Mouse (Mus musculus): Measurements from ENCODE around the gene Erbb3. TPM values are rescaled to one million over a fixed set of nuclear protein-coding genes. Genes with fewer than 3 reads are reported as not detected.

The Erbb3 gene
- polyA plus RNA-seq, 1 experiment from 2014 or later = 11.8 TPM

DNA sequence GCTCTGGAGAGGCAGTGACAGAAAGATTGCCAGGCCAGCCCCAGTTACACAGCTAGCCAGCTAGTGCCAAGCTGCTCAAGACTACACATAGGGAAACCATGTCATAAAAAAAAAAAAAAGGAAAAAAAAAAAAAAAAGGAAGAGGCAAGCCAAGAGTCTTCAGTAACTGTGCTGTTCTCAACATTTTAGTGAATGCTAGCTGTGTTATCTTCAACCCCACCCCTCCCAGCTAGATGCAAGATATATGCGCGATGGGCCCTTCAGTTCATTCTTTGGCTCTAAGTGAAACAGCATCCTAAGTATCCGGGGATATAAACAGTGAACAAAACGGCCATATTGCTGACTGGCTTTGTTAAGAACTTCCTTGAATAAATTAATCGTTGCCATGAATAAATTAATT is 3.3 kb upstream of the Erbb3 start:
- 82% methylated on average over 5 of the region's 5 CpGs for WGBS
- Histone ChIP-seq H3K36me3 (ENCODE audit: control insufficient read depth, insufficient read depth, low read length) (no peaks in the 10 kb centered on the region), H3K27ac (ENCODE audit: low read depth, low read length) (no peak overlapping the region), H3K9ac (ENCODE audit: low read depth, low read length) (no peak overlapping the region), H3K4me1 (ENCODE audit: control insufficient read depth, insufficient read depth, low read length) (0 out of 2 replicates have a peak, but pooled peaks cover 3% of the 10 kb centered on the region), H3K9me3 (ENCODE audit: control insufficient read depth, low read length) (no peaks in the 10 kb centered on the region), H3K27me3 (ENCODE audit: control insufficient read depth, insufficient read depth, low read length) (peaks cover 23% of the 10 kb centered on the region), H3K4me2 (replicated peaks; ENCODE audit: low read depth, low read length) (no peak overlapping the region), H3K4me3 (ENCODE audit: low read length) (no peak overlapping the region)
- no peak for ATAC-seq (ENCODE audit: low FRiP score, low TSS enrichment)

DNA sequence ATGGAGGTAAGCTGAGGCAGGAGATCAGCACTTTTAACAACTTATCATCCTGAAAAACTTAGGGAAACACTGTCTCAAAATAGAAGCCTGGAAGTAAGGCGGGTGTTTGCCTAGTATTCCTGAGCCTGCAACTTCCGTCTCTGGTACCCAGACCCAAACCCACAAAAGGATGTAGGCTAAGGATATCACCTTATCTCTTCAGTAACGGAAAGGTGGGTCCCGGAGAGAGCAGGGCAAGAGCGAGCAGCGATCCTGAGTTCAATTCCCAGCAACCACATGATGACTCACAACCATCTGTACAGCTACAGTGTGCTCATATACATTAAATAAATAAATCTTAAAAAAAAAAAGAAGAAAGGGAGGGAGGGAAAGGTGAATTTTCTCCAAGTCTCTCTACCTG is 2.0 kb upstream of the Erbb3 start:
- 85% methylated on average over 6 of the region's 6 CpGs for WGBS
- Histone ChIP-seq H3K9me3 (ENCODE audit: control insufficient read depth, low read length) (no peaks in the 10 kb centered on the region), H3K4me1 (ENCODE audit: control insufficient read depth, insufficient read depth, low read length) (0 out of 2 replicates have a peak, but pooled peaks cover 3% of the 10 kb centered on the region), H3K27me3 (ENCODE audit: control insufficient read depth, insufficient read depth, low read length) (peaks cover 25% of the 10 kb centered on the region), H3K27ac (ENCODE audit: low read depth, low read length) (no peak overlapping the region), H3K9ac (ENCODE audit: low read depth, low read length) (no peak overlapping the region), H3K4me2 (replicated peaks; ENCODE audit: low read depth, low read length) (no peak overlapping the region), H3K36me3 (ENCODE audit: control insufficient read depth, insufficient read depth, low read length) (no peaks in the 10 kb centered on the region), H3K4me3 (ENCODE audit: low read length) (no peak overlapping the region)
- no peak for ATAC-seq (ENCODE audit: low FRiP score, low TSS enrichment)

DNA sequence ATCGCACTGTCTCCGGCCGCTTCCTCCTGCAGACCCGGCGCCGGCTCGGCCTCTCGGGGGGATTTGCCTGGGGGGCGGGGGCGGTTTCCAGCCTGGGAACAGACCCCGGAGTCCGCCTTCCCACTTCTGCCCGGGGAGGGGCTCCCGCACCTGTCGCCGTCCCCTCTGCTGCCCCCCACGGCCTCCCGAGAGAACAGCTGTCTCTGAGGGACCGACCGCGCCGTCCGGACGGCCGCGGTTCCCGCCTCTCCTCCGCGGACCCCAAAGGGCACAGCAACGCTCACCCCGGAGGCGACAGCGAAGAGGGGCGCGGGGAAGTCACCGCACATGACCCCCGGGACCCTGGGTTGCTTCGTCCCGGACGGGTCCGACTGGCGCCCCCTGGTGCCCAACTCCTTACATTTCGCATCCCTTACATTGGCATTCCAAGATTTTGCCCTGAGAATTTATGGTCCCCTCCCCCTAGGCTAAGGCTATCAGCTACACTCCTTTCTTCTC is 790 bp upstream of the Erbb3 start:
- Histone ChIP-seq H3K27ac (ENCODE audit: low read depth, low read length) (peak overlapping the region; percentile 85), H3K36me3 (ENCODE audit: control insufficient read depth, insufficient read depth, low read length) (no peaks in the 10 kb centered on the region), H3K27me3 (ENCODE audit: control insufficient read depth, insufficient read depth, low read length) (peaks cover 25% of the 10 kb centered on the region), H3K4me2 (replicated peaks; ENCODE audit: low read depth, low read length) (peak overlapping the region; percentile 97), H3K4me1 (ENCODE audit: control insufficient read depth, insufficient read depth, low read length) (0 out of 2 replicates have a peak, but pooled peaks cover 3% of the 10 kb centered on the region), H3K9ac (ENCODE audit: low read depth, low read length) (peak overlapping the region; percentile 60), H3K9me3 (ENCODE audit: control insufficient read depth, low read length) (no peaks in the 10 kb centered on the region), H3K4me3 (ENCODE audit: low read length) (peak overlapping the region; percentile 71)
- WGBS = under 1% methylated on average over 34 of the region's 43 CpGs
- peak; percentile 51 for ATAC-seq (ENCODE audit: low FRiP score, low TSS enrichment)

DNA sequence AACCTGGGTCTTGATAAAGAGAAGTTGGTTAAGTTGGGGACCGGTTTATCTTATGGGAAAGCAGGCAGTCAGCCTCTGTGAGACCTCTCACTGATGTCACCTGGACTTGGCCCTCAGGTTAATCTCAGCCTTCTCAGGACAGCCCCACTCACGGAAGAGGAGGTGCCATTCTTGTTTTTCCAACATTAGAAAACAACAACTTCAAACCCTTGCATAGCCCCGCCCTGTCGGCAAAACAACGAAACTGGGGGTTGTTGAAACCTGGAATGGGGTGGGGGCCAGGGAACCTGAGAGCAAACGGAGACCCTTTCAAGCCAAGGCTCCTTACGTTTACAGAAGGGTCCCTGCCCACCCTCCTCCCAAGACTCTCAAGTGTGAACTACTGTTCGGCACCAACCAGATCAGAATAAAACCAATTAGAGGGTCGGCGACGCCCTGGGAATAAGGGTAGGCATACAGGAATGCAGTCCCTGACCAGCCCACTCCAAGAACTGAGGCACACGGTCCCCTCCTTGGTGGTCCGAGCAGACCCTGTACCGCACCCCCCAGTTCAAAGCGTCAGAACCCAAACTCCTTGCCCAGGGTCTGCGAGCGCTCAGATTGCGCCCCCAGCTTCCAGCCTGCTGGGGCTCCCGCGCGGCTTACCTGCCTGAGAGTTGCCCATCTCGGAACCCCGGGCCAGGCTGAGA is 533 bp downstream of the Erbb3 start:
- peak overlapping the region; percentile 97 for H3K4me2 ChIP-seq (replicated peaks; ENCODE audit: low read depth, low read length)
- H3K36me3 ChIP-seq (ENCODE audit: control insufficient read depth, insufficient read depth, low read length) = no peaks in the 10 kb centered on the region
- 2% methylated on average over 23 of the region's 23 CpGs for WGBS
- ATAC-seq (ENCODE audit: low FRiP score, low TSS enrichment) = peak; percentile 28
- H3K9ac ChIP-seq (ENCODE audit: low read depth, low read length) = peak overlapping the region; percentile 60
- H3K4me3 ChIP-seq (ENCODE audit: low read length) = peak overlapping the region; percentile 71
- peak overlapping the region; percentile 85 for H3K27ac ChIP-seq (ENCODE audit: low read depth, low read length)
- H3K9me3 ChIP-seq (ENCODE audit: control insufficient read depth, low read length) = no peaks in the 10 kb centered on the region
- peaks cover 25% of the 10 kb centered on the region for H3K27me3 ChIP-seq (ENCODE audit: control insufficient read depth, insufficient read depth, low read length)
- peaks cover 3% of the 10 kb centered on the region; the same call in 1 of the 2 replicates for H3K4me1 ChIP-seq (ENCODE audit: control insufficient read depth, insufficient read depth, low read length)

DNA sequence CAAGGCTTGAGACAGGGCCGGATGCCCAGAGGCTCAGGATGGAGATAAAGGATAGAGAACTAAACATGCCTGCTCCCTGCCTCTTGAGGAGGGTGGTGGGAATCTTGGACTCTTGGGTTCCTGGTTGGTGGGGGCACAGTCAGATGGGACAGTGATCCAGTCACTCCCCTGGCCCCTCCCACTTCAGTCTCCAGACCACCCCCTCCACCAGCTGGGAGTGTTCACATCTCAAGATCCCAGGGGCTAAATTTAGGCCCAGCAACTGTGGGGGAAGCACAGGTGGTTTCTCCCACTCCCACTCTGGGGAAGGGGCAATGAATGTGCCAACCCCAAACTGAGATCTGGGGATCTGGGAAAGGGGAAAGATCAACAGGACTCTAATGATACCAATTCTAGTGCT is 1.3 kb downstream of the Erbb3 start:
- 30% methylated on average over 1 of the region's 1 CpGs for WGBS
- no peak for ATAC-seq (ENCODE audit: low FRiP score, low TSS enrichment)
- H3K4me2 ChIP-seq (replicated peaks; ENCODE audit: low read depth, low read length) = peak overlapping the region; percentile 33
- peak overlapping the region; percentile 71 for H3K4me3 ChIP-seq (ENCODE audit: low read length)
- no peak overlapping the region for H3K9ac ChIP-seq (ENCODE audit: low read depth, low read length)
- 0 out of 2 replicates have a peak overlapping the region, but pooled peaks have one; percentile 18 for H3K27ac ChIP-seq (ENCODE audit: low read depth, low read length)
- H3K9me3 ChIP-seq (ENCODE audit: control insufficient read depth, low read length) = no peaks in the 10 kb centered on the region
- no peaks in the 10 kb centered on the region for H3K36me3 ChIP-seq (ENCODE audit: control insufficient read depth, insufficient read depth, low read length)
- H3K27me3 ChIP-seq (ENCODE audit: control insufficient read depth, insufficient read depth, low read length) = peaks cover 25% of the 10 kb centered on the region
- H3K4me1 ChIP-seq (ENCODE audit: control insufficient read depth, insufficient read depth, low read length) = peaks cover 3% of the 10 kb centered on the region; the same call in 1 of the 2 replicates

DNA sequence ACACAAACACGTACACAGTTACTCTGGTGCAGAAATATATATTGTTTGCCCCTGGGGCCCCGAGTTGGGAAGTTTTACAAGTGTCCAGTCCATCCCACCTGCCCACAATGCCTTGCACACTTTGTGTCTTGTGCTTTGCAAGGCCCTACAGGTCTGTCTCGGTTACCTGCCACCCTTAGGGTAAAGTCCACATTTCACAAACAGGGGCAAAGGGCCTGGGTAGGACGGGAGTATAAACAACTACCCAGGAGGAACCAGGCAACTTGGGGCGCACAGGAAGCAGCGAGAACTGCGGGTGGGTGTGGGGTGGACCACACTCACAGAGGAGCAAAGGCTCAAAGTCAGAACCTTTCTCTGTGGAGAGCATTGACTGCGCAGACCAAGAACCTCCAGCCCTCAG is 1.8 kb downstream of the Erbb3 start:
- Histone ChIP-seq H3K27me3 (ENCODE audit: control insufficient read depth, insufficient read depth, low read length) (peaks cover 25% of the 10 kb centered on the region), H3K27ac (ENCODE audit: low read depth, low read length) (no peak overlapping the region; the same call in 1 of the 2 replicates)

DNA sequence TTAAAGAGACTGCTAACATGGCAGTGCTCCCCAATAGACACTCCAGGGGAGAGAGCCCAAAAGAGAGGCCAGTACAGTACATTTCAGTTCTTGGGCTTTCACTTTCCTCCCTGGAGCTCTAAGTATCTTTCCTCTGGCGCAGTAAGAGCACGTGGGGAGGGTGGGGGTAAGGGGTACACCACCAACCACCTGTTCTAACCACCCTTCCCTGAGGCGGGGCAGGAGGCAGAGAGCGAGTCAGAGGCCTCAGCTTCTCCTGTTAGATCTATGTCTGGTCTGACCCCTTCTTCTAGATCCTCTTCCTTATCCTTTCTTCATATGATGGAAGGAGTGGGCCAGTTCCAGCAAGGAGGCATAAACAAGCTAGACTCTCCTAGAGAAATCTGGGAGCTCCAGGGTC is 2.3 kb downstream of the Erbb3 start:
- Histone ChIP-seq H3K36me3 (ENCODE audit: control insufficient read depth, insufficient read depth, low read length) (no peaks in the 10 kb centered on the region), H3K27me3 (ENCODE audit: control insufficient read depth, insufficient read depth, low read length) (peaks cover 25% of the 10 kb centered on the region), H3K9me3 (ENCODE audit: control insufficient read depth, low read length) (no peaks in the 10 kb centered on the region), H3K9ac (ENCODE audit: low read depth, low read length) (no peak overlapping the region), H3K4me1 (ENCODE audit: control insufficient read depth, insufficient read depth, low read length) (peaks cover 3% of the 10 kb centered on the region; the same call in 1 of the 2 replicates), H3K4me3 (ENCODE audit: low read length) (no peak overlapping the region), H3K27ac (ENCODE audit: low read depth, low read length) (peak overlapping the region; percentile 21; the same call in 1 of the 2 replicates), H3K4me2 (replicated peaks; ENCODE audit: low read depth, low read length) (peak overlapping the region; percentile 15; the same call in 1 of the 2 replicates)
- ATAC-seq (ENCODE audit: low FRiP score, low TSS enrichment) = no peak
- WGBS = 54% methylated on average over 4 of the region's 4 CpGs

More for the DNA sequence above, 1.8 kb downstream of the Erbb3 start:
- Histone ChIP-seq H3K4me3 (ENCODE audit: low read length) (peak overlapping the region; percentile 71; the same call in 1 of the 2 replicates), H3K4me1 (ENCODE audit: control insufficient read depth, insufficient read depth, low read length) (peaks cover 3% of the 10 kb centered on the region; the same call in 1 of the 2 replicates), H3K4me2 (replicated peaks; ENCODE audit: low read depth, low read length) (peak overlapping the region; percentile 33), H3K9ac (ENCODE audit: low read depth, low read length) (no peak overlapping the region), H3K9me3 (ENCODE audit: control insufficient read depth, low read length) (no peaks in the 10 kb centered on the region), H3K36me3 (ENCODE audit: control insufficient read depth, insufficient read depth, low read length) (no peaks in the 10 kb centered on the region)
- no peak for ATAC-seq (ENCODE audit: low FRiP score, low TSS enrichment)
- WGBS = 55% methylated on average over 8 of the region's 8 CpGs

DNA sequence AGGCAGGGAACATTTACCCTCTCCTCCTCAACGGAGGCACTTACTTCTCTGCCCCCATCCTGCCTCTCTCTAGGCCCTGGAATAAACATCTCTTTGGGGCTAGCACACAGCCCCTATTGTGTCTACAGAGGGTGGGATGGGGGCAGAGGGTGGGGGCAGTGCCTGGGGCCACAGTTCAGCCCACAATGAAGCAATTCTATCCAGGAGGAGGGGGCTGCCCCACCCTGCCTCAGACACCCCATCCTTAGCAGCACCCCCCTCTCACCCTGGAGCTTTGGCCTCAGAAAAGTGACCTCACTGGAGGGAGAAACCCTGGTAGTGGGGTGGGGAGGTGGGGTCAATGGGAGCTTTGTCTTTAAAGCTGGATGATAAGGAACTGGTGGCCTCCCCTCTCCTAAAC is 2.9 kb downstream of the Erbb3 start:
- no peak overlapping the region; the same call in 1 of the 2 replicates for H3K27ac ChIP-seq (ENCODE audit: low read depth, low read length)
- H3K4me3 ChIP-seq (ENCODE audit: low read length) = no peak overlapping the region

DNA sequence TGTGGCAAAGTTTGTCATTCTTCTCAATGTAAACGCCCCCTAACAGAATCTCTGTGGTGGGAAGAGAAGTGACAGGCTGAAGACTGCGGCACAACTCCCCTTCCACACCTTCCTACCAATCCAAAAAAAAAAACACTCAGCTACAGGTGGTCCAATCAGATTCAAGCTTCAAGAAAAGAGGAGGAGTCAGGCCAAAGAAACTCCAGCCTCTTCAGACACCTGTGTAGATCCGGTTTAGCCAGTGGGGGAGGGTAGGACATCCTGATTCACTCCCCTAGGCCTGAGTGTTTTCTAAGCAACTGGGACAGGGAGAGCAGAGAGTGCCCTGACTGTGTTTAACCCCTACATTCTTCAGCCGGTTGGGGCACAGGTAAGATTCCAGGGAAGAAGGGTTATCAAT is 5.1 kb downstream of the Erbb3 start:
- peaks cover 17% of the 10 kb centered on the region for H3K27me3 ChIP-seq (ENCODE audit: control insufficient read depth, insufficient read depth, low read length)
- WGBS = 1% methylated on average over 4 of the region's 4 CpGs

More for the DNA sequence above, 2.9 kb downstream of the Erbb3 start:
- Histone ChIP-seq H3K36me3 (ENCODE audit: control insufficient read depth, insufficient read depth, low read length) (no peaks in the 10 kb centered on the region), H3K4me1 (ENCODE audit: control insufficient read depth, insufficient read depth, low read length) (peaks cover 3% of the 10 kb centered on the region; the same call in 1 of the 2 replicates), H3K9ac (ENCODE audit: low read depth, low read length) (no peak overlapping the region), H3K9me3 (ENCODE audit: control insufficient read depth, low read length) (no peaks in the 10 kb centered on the region), H3K4me2 (replicated peaks; ENCODE audit: low read depth, low read length) (no peak overlapping the region), H3K27me3 (ENCODE audit: control insufficient read depth, insufficient read depth, low read length) (peaks cover 25% of the 10 kb centered on the region)
- no peak for ATAC-seq (ENCODE audit: low FRiP score, low TSS enrichment)
- WGBS = 27% methylated on average over 1 of the region's 1 CpGs

More for the DNA sequence above, 5.1 kb downstream of the Erbb3 start:
- Histone ChIP-seq H3K9ac (ENCODE audit: low read depth, low read length) (no peak overlapping the region), H3K27ac (ENCODE audit: low read depth, low read length) (no peak overlapping the region), H3K4me3 (ENCODE audit: low read length) (no peak overlapping the region), H3K4me1 (ENCODE audit: control insufficient read depth, insufficient read depth, low read length) (peaks cover 3% of the 10 kb centered on the region; the same call in 1 of the 2 replicates), H3K9me3 (ENCODE audit: control insufficient read depth, low read length) (no peaks in the 10 kb centered on the region), H3K4me2 (replicated peaks; ENCODE audit: low read depth, low read length) (0 out of 2 replicates have a peak overlapping the region, but pooled peaks have one; percentile 6), H3K36me3 (ENCODE audit: control insufficient read depth, insufficient read depth, low read length) (no peaks in the 10 kb centered on the region)
- peak; percentile 50; the same call in 1 of the 2 replicates for ATAC-seq (ENCODE audit: low FRiP score, low TSS enrichment)

All from kidney, embryonic 14.5 days (tissue).